Mouse (Mus musculus) kidney, postnatal 10 days (tissue): ENCODE results near the gene Tmem82.

Experiments used
- DNase-seq: peaks from one replicate; pipeline ENCODE4 v3.0.0; 2021; ENCODE audit warnings: mixed read lengths

Tmem82 gene

GRCm38 (mm10) chr4:141618565-141619243 is at the start of gene Tmem82:
Gene Tmem82 (minus strand): TSS chr4:141618633.
- peak; percentile 75 for DNase-seq

GRCm38 (mm10) chr4:141664799-141665198 is 46.4 kb upstream of the Tmem82 start, which contains the start of gene Plekhm2:
Gene Plekhm2 (minus strand): TSS chr4:141664899.
- no peak for DNase-seq

- DNase-seq, result peak; percentile 89
These were observed 45.7 kb upstream of the Tmem82 start for GRCm38 (mm10) chr4:141664011-141664745.

- peak; percentile 57 for DNase-seq
These were observed 44.9 kb upstream of the Tmem82 start for GRCm38 (mm10) chr4:141663122-141663931.

- DNase-seq, result no peak
These were observed 42.5 kb upstream of the Tmem82 start for GRCm38 (mm10) chr4:141660884-141661283.

GRCm38 (mm10) chr4:141659739-141660138 is 41.3 kb upstream of the Tmem82 start:
- DNase-seq, result peak; percentile 47

GRCm38 (mm10) chr4:141658846-141659484 is 40.5 kb upstream of the Tmem82 start:
- DNase-seq, result no peak

- DNase-seq, result no peak
These were observed 38.5 kb upstream of the Tmem82 start for GRCm38 (mm10) chr4:141656932-141657331.

GRCm38 (mm10) chr4:141655908-141656608 is 37.6 kb upstream of the Tmem82 start:
- no peak for DNase-seq

GRCm38 (mm10) chr4:141654509-141654908 is 36.1 kb upstream of the Tmem82 start:
- no peak for DNase-seq

- no peak for DNase-seq
These were observed 35.4 kb upstream of the Tmem82 start for GRCm38 (mm10) chr4:141653813-141654212.

- DNase-seq, result no peak
These were observed 34.6 kb upstream of the Tmem82 start for GRCm38 (mm10) chr4:141653044-141653443.

GRCm38 (mm10) chr4:141651944-141652343 is 33.5 kb upstream of the Tmem82 start:
- no peak for DNase-seq

GRCm38 (mm10) chr4:141651286-141651685 is 32.9 kb upstream of the Tmem82 start:
- DNase-seq, result no peak

GRCm38 (mm10) chr4:141649244-141649643 is 30.8 kb upstream of the Tmem82 start:
- no peak for DNase-seq

GRCm38 (mm10) chr4:141648262-141648661 is 29.8 kb upstream of the Tmem82 start:
- no peak for DNase-seq

- no peak for DNase-seq
These were observed 28.8 kb upstream of the Tmem82 start for GRCm38 (mm10) chr4:141647187-141647586.

GRCm38 (mm10) chr4:141645988-141646387 is 27.6 kb upstream of the Tmem82 start:
- DNase-seq, result no peak

- DNase-seq, result peak; percentile 85
These were observed 24.9 kb upstream of the Tmem82 start for GRCm38 (mm10) chr4:141643118-141643855.

- no peak for DNase-seq
These were observed 23.8 kb upstream of the Tmem82 start for GRCm38 (mm10) chr4:141641961-141642811.
